Mouse (Mus musculus): Measurements from ENCODE around the gene Fbxl15. TPM values are rescaled to one million over a fixed set of nuclear protein-coding genes. Genes with fewer than 3 reads are reported as not detected.

The Fbxl15 gene
- polyA plus RNA-seq, 1 experiment: 12.7 TPM

GRCm38 (mm10) chr19:46306751-46307289 is 21.2 kb upstream of the Fbxl15 start:
- peaks cover 4% of the 10 kb centered on the region; the same call in 1 of the 2 replicates for H3K27me3 ChIP-seq (ENCODE audit: control insufficient read depth)
- H3K36me3 ChIP-seq (ENCODE audit: control insufficient read depth): peaks cover 52% of the 10 kb centered on the region
- peak overlapping the region; percentile 93 for H3K4me3 ChIP-seq (replicated peaks)
- peaks cover 77% of the 10 kb centered on the region for H3K4me1 ChIP-seq (ENCODE audit: control insufficient read depth)
- TF ChIP-seq GATA1 (IDR thresholded peaks at IDR 0.05; ENCODE audit: low read length): no peak
- TF ChIP-seq TAL1 (IDR thresholded peaks at IDR 0.05; ENCODE audit: low read length): no peak
- no peaks in the 10 kb centered on the region for H3K9me3 ChIP-seq (ENCODE audit: control insufficient read depth, low read length)

DNA sequence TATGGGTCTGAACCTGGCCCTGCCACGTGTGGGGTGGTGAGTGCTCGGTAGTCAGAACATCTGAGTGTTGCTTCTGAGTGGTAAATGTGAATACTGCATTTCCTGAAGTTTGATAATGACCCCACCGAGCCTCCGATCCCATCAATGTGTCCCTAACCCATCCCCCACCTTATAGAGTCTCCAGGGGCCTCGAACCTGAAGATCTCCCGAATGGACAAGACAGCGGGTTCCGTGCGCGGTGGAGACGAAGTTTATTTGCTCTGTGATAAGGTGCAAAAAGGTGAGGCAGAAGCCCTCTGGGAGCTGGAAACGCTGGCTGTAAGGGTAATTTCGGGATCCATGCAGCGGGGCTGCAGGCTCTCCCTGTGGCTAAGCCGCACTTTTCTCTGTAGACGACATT is 20.2 kb upstream of the Fbxl15 start:
- H3K27me3 ChIP-seq (ENCODE audit: control insufficient read depth): no peaks in the 10 kb centered on the region
- peaks cover 62% of the 10 kb centered on the region for H3K36me3 ChIP-seq (ENCODE audit: control insufficient read depth)
- no peak overlapping the region for H3K4me3 ChIP-seq (replicated peaks)
- H3K9me3 ChIP-seq (ENCODE audit: control insufficient read depth, low read length): no peaks in the 10 kb centered on the region
- TF ChIP-seq TAL1 (IDR thresholded peaks at IDR 0.05; ENCODE audit: low read length) (no peak), GATA1 (IDR thresholded peaks at IDR 0.05; ENCODE audit: low read length) (no peak)
- peaks cover 85% of the 10 kb centered on the region for H3K4me1 ChIP-seq (ENCODE audit: control insufficient read depth)

GRCm38 (mm10) chr19:46308303-46308702 is 19.7 kb upstream of the Fbxl15 start:
- Histone ChIP-seq H3K27me3 (ENCODE audit: control insufficient read depth) (no peaks in the 10 kb centered on the region), H3K4me1 (ENCODE audit: control insufficient read depth) (peaks cover 91% of the 10 kb centered on the region), H3K9me3 (ENCODE audit: control insufficient read depth, low read length) (no peaks in the 10 kb centered on the region), H3K4me3 (replicated peaks) (no peak overlapping the region), H3K36me3 (ENCODE audit: control insufficient read depth) (peaks cover 67% of the 10 kb centered on the region)
- no peak for TF ChIP-seq GATA1 (IDR thresholded peaks at IDR 0.05; ENCODE audit: low read length)
- no peak for TF ChIP-seq TAL1 (IDR thresholded peaks at IDR 0.05; ENCODE audit: low read length)

GRCm38 (mm10) chr19:46308706-46309435 is 19.1 kb upstream of the Fbxl15 start:
- H3K36me3 ChIP-seq (ENCODE audit: control insufficient read depth): peaks cover 72% of the 10 kb centered on the region
- no peaks in the 10 kb centered on the region; the same call in 1 of the 2 replicates for H3K27me3 ChIP-seq (ENCODE audit: control insufficient read depth)
- TF ChIP-seq GATA1 (IDR thresholded peaks at IDR 0.05; ENCODE audit: low read length): no peak
- TF ChIP-seq TAL1 (IDR thresholded peaks at IDR 0.05; ENCODE audit: low read length): no peak
- H3K9me3 ChIP-seq (ENCODE audit: control insufficient read depth, low read length): no peaks in the 10 kb centered on the region
- peak overlapping the region; percentile 61 for H3K4me3 ChIP-seq (replicated peaks)
- peaks cover 91% of the 10 kb centered on the region for H3K4me1 ChIP-seq (ENCODE audit: control insufficient read depth)

GRCm38 (mm10) chr19:46309651-46310305 is 18.2 kb upstream of the Fbxl15 start:
- Histone ChIP-seq H3K36me3 (ENCODE audit: control insufficient read depth) (peaks cover 72% of the 10 kb centered on the region), H3K27me3 (ENCODE audit: control insufficient read depth) (peaks cover 4% of the 10 kb centered on the region; the same call in 1 of the 2 replicates), H3K4me3 (replicated peaks) (no peak overlapping the region), H3K4me1 (ENCODE audit: control insufficient read depth) (peaks cover 91% of the 10 kb centered on the region), H3K9me3 (ENCODE audit: control insufficient read depth, low read length) (no peaks in the 10 kb centered on the region)
- TF ChIP-seq TAL1 (IDR thresholded peaks at IDR 0.05; ENCODE audit: low read length) (no peak), GATA1 (IDR thresholded peaks at IDR 0.05; ENCODE audit: low read length) (no peak)

DNA sequence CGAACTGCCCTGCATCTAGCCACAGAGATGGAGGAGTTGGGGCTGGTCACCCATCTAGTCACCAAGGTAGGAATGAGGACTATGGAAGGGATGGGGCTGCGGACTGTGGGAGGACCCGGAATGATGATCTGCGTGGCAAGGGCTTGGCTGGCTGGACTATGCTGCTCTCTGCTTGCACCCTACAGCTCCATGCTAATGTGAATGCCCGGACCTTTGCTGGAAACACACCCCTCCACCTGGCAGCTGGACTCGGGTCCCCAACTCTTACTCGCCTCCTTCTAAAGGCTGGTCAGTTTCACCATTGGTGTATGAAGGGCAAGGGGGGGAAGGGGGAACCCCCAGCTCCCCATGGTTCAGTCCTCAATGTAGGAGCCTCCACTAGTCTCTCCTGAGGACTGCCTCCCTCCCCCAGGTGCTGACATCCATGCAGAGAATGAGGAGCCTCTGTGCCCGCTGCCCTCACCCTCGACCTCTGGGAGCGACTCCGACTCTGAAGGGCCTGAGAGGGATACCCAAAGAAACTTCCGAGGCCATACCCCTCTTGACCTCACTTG is 17.6 kb upstream of the Fbxl15 start:
- Histone ChIP-seq H3K4me1 (ENCODE audit: control insufficient read depth) (peaks cover 91% of the 10 kb centered on the region), H3K27me3 (ENCODE audit: control insufficient read depth) (peaks cover 6% of the 10 kb centered on the region; the same call in 1 of the 2 replicates)
- TF ChIP-seq TAL1 (IDR thresholded peaks at IDR 0.05; ENCODE audit: low read length) (no peak), GATA1 (IDR thresholded peaks at IDR 0.05; ENCODE audit: low read length) (no peak)

GRCm38 (mm10) chr19:46311341-46311740 is 16.6 kb upstream of the Fbxl15 start:
- peaks cover 72% of the 10 kb centered on the region for H3K36me3 ChIP-seq (ENCODE audit: control insufficient read depth)
- no peaks in the 10 kb centered on the region for H3K9me3 ChIP-seq (ENCODE audit: control insufficient read depth, low read length)
- no peak overlapping the region for H3K4me3 ChIP-seq (replicated peaks)
- H3K4me1 ChIP-seq (ENCODE audit: control insufficient read depth): peaks cover 92% of the 10 kb centered on the region
- peaks cover 12% of the 10 kb centered on the region for H3K27me3 ChIP-seq (ENCODE audit: control insufficient read depth)
- TF ChIP-seq GATA1 (IDR thresholded peaks at IDR 0.05; ENCODE audit: low read length) (no peak), TAL1 (IDR thresholded peaks at IDR 0.05; ENCODE audit: low read length) (no peak)

More for the DNA sequence above, 17.6 kb upstream of the Fbxl15 start:
- Histone ChIP-seq H3K36me3 (ENCODE audit: control insufficient read depth) (peaks cover 72% of the 10 kb centered on the region), H3K9me3 (ENCODE audit: control insufficient read depth, low read length) (no peaks in the 10 kb centered on the region), H3K4me3 (replicated peaks) (no peak overlapping the region)

DNA sequence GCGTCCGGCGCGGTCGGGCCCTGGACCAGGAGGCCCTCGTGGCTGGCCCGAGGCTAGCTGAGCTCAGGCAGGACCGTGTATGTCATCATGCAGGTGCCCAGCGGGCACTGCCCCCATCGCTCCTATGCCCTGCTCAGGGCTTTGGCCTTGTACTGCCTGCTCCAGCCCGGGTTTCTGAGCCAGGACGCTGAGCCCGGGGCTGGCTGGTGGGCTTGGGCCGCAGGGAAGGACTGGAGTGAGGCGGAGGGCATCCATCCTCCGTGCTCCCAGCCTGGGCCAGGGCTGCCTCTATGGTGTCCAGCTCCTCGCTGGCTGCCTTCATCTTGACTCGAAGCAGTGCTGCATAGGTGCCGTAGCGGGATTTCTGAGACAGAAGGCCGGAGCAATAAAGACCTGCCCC is 15.4 kb upstream of the Fbxl15 start:
- TF ChIP-seq TAL1 (IDR thresholded peaks at IDR 0.05; ENCODE audit: low read length) (no peak), GATA1 (IDR thresholded peaks at IDR 0.05; ENCODE audit: low read length) (no peak)
- peaks cover 4% of the 10 kb centered on the region; the same call in 1 of the 2 replicates for H3K9me3 ChIP-seq (ENCODE audit: control insufficient read depth, low read length)
- H3K4me1 ChIP-seq (ENCODE audit: control insufficient read depth): peaks cover 94% of the 10 kb centered on the region
- peaks cover 25% of the 10 kb centered on the region for H3K27me3 ChIP-seq (ENCODE audit: control insufficient read depth)
- H3K36me3 ChIP-seq (ENCODE audit: control insufficient read depth): peaks cover 62% of the 10 kb centered on the region
- peak overlapping the region; percentile 14 for H3K4me3 ChIP-seq (replicated peaks)

DNA sequence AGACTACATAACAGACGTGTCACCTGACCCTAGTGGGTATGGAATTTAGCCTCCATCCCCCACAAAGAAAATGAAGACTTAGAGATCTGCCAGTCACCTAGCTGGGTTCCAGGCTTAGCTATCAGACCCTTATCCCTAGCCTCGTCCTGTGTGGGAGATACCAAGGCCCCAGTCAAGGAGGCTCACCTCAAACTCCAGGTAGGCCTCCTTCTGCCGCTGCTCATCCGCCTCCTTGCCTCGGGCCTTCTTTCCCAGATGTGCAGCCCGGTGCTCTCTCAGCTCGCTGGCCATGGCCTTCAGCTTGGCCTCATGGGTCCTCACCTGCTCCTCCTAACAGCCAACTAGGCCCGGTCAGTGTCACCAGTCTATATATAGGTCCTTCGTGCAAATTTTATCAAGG is 14.9 kb upstream of the Fbxl15 start:
- TF ChIP-seq GATA1 (IDR thresholded peaks at IDR 0.05; ENCODE audit: low read length) (no peak), TAL1 (IDR thresholded peaks at IDR 0.05; ENCODE audit: low read length) (no peak)
- peak overlapping the region; percentile 64 for H3K4me3 ChIP-seq (replicated peaks)
- H3K36me3 ChIP-seq (ENCODE audit: control insufficient read depth): peaks cover 57% of the 10 kb centered on the region
- H3K4me1 ChIP-seq (ENCODE audit: control insufficient read depth): peaks cover 97% of the 10 kb centered on the region
- H3K9me3 ChIP-seq (ENCODE audit: control insufficient read depth, low read length): peaks cover 6% of the 10 kb centered on the region
- peaks cover 30% of the 10 kb centered on the region for H3K27me3 ChIP-seq (ENCODE audit: control insufficient read depth)

Measured in erythroblast, embryonic 14.5 days (primary cell).